Mouse (Mus musculus) heart, adult 2 months (tissue): ENCODE measurements at regions not wholly inside any gene's neighbourhood (a gene's known extent, or its start where the extent isn't known, plus 50 kb on each side); places are given as distances from the start of the nearest gene placed in this dataset.

ENCODE experiments used
- DNase-seq, 2 experiments: peaks; one replicate each; pipeline ENCODE4 v3.0.0; 2021
- H3K27ac ChIP-seq: fragments of 200-600 bp; 2 replicates; pipeline ENCODE4 v1.8.1; 2022
- H3K27me3 ChIP-seq: fragments of 200-500 bp; 2 replicates; pipeline ENCODE4 v1.6.1; 2012; ENCODE audit warnings: mild to moderate bottlenecking, low read length, inconsistent platforms, mixed read lengths; ENCODE audit not compliant: control insufficient read depth, insufficient read depth
- H3K36me3 ChIP-seq: fragments of 200-500 bp; 2 replicates; pipeline ENCODE4 v1.6.1; 2012; ENCODE audit warnings: low read length, inconsistent platforms; ENCODE audit not compliant: control insufficient read depth, insufficient read depth
- H3K4me1 ChIP-seq: fragments of 200-500 bp; 2 replicates; pipeline ENCODE4 v1.6.1; 2011; ENCODE audit warnings: low read length; ENCODE audit not compliant: control insufficient read depth, insufficient read depth
- H3K4me3 ChIP-seq: fragments of 200-600 bp; 2 replicates; pipeline ENCODE4 v1.8.1; 2022
- H3K79me2 ChIP-seq: fragments of 200-500 bp; replicated peaks from 2 replicates; pipeline ENCODE4 v1.6.1; 2012; ENCODE audit warnings: mild to moderate bottlenecking, inconsistent platforms, low read length, moderate library complexity, mixed read lengths; ENCODE audit not compliant: control insufficient read depth, insufficient read depth
- H3K9ac ChIP-seq: fragments of 200-500 bp; 2 replicates; pipeline ENCODE4 v1.6.1; 2012; ENCODE audit warnings: low read depth, mild to moderate bottlenecking, control low read depth, inconsistent platforms, low read length, mixed read lengths
- CTCF ChIP-seq: fragments of 200-600 bp; IDR thresholded peaks from 2 replicates; pipeline ENCODE4 v1.8.1; 2022; ENCODE audit warnings: antibody characterized with exemption, mild to moderate bottlenecking, moderate library complexity
- EP300 ChIP-seq: fragments of 200-500 bp; IDR thresholded peaks from 2 replicates; pipeline ENCODE4 v1.6.1; 2011; ENCODE audit warnings: low read depth, low read length, control low read depth; ENCODE audit not compliant: insufficient read depth
- POLR2A ChIP-seq: fragments of 200-500 bp; IDR thresholded peaks from 2 replicates; pipeline ENCODE4 v1.6.1; 2011; ENCODE audit warnings: mild to moderate bottlenecking, low read depth, low read length, control low read depth; ENCODE audit not compliant: insufficient read depth
- WGBS: fragments of 180-500 bp; shearing (Covaris S2); methylation state at CpG from one replicate; pipeline ENCODE4 v1.1.7; 2018; 5-methylcytosine and 5-hydroxymethylcytosine counted together
- intact Hi-C: fragments of 180-260 bp; cut with DNase I; formaldehyde crosslinking; loops from one replicate; pipeline ENCODE4 v1.15.1; 2025

DNA sequence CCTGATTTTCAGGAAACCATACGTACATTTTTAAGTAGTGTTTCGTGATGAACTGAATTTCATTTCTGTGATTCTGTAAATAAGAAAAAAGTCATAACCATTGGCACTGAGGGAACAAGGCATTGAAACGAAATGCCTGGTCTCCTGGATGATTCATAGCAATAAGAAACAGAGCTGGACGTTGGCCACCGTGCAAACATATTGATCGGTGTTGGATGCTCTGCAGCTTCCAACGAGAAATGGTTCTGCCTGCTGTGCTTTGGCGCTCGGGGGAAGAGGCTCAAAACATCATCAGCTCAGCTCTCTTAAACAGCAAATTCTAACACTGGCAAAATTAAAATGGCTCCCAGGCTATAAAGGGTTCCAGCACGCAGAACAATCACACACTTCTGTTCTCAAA is 64.3 kb upstream of the Atrnl1 start:
- Histone ChIP-seq H3K4me3 (no peak overlapping the region), H3K27ac (no peak overlapping the region), H3K27me3 (no peaks in the 10 kb centered on the region), H3K36me3 (no peaks in the 10 kb centered on the region), H3K9ac (no peak overlapping the region), H3K79me2 (no peaks in the 10 kb centered on the region), H3K4me1 (no peaks in the 10 kb centered on the region)
- no peak for DNase-seq
- intact Hi-C loops, result no loop called here
- 88% methylated on average over 10 of the region's 10 CpGs for WGBS
- no peak for TF ChIP-seq POLR2A

DNA sequence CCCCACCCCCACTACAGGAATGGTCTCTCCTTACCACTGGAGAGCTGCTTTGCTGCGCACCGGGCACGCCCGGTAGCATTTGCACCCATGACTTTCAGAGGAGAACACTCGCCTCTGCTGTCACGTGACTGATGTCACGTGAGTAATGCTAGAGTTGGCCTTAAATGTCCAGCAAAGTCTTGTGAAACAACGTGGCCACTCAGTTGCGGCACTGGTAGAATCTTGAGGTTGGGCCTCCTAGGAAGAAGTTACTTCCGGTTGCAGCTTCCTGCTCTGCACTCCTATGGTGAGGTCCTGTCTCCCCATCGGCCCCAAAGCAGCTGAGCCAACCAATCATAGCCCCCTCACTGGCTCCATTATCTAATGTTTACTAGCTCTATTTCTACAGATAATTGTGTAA is 62.7 kb upstream of the Atrnl1 start:
- Histone ChIP-seq H3K9ac (no peak overlapping the region), H3K4me1 (no peaks in the 10 kb centered on the region), H3K27me3 (no peaks in the 10 kb centered on the region), H3K36me3 (no peaks in the 10 kb centered on the region), H3K27ac (no peak overlapping the region), H3K4me3 (no peak overlapping the region), H3K79me2 (no peaks in the 10 kb centered on the region)
- TF ChIP-seq CTCF (no peak), POLR2A (no peak), EP300 (no peak)
- DNase-seq, result no peak
- WGBS, result 83% methylated on average over 11 of the region's 11 CpGs
- intact Hi-C loops, result no loop called here

DNA sequence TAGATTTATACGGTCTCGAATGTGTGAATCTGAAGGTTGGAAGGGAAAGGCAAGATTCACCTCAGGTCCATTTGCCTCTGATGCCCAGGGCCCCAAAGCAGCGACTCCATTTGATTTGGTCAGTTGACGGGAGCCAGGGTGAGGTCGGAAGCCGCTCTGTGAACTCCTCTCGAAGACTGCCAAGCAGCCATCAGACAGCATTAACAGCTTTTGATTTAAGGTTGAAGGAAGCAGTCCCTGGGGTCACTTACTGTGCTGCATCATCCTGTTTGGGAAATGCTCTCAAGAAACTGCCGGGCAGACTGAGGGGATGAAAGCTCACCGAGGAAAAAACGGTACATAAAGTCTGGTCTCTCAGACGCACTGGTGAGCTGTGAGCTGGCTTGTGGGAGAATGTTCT is 62.2 kb upstream of the Atrnl1 start:
- Histone ChIP-seq H3K27me3 (no peaks in the 10 kb centered on the region), H3K27ac (no peak overlapping the region), H3K4me1 (no peaks in the 10 kb centered on the region), H3K9ac (no peak overlapping the region), H3K79me2 (no peaks in the 10 kb centered on the region), H3K36me3 (no peaks in the 10 kb centered on the region), H3K4me3 (no peak overlapping the region)
- DNase-seq, result no peak
- no peak for TF ChIP-seq POLR2A
- no peak for TF ChIP-seq CTCF
- TF ChIP-seq EP300, result no peak
- 60% methylated on average over 11 of the region's 11 CpGs for WGBS
- intact Hi-C loops, result no loop called here

DNA sequence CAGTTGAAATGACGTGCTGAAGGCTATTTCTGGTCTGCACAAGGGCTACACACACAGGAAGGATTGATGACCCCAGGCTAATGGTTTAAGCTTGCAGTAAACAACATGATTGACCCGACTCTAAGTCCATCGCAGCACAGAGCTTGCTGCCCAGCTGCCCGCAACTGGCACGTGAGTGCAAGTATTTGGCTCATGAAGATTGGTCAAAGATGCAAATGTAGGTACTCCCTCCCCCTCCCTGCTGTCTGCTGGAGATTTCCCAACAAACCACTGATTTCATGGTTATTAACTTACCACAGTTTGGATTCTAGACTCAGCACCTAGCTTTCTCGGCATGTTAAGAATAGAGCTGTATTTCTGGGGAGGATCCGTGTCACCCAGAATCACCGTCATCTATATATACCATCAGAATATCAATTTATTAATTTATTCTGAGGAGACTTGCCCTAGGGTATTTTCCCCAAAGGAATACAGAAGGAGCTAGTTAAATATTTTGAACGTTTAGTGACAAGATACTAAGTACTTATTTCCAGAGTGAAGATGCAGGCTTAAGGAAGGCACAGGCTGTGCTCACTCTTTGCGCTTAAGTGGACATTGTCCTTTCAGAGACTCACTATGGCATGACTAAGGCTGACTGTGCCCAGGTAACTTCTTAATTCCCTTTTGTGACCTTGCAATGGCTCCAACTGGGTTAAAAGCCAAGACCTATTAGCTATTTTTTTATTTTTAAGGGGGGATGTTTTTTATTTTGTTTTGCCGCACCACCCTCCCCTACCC is 57.7 kb upstream of the Atrnl1 start:
- Histone ChIP-seq H3K4me3 (no peak overlapping the region), H3K79me2 (no peaks in the 10 kb centered on the region), H3K9ac (no peak overlapping the region), H3K36me3 (no peaks in the 10 kb centered on the region), H3K4me1 (no peaks in the 10 kb centered on the region), H3K27me3 (no peaks in the 10 kb centered on the region), H3K27ac (no peak overlapping the region)
- intact Hi-C loops, result no loop called here
- no peak for DNase-seq
- 84% methylated on average over 11 of the region's 11 CpGs for WGBS
- TF ChIP-seq EP300, result no peak
- no peak for TF ChIP-seq CTCF
- no peak for TF ChIP-seq POLR2A

DNA sequence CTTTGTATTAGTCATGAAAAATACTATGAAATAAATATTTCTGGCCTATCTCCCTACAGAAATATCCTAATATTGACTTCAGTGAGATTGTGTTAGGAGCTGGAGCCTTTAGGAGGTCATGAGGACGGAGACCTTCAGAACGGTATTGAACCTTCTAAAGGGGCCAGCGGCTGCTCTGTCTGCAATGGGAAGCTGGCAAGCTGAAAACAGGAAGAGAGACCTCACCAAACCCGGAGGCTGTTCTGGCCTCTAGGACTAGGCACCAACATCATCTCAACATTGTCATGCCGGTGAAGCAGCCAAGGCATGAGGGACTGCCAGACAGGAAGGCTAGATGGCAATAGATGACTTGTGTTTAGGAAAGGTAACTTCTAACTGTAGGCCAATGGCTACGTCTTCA is 56.7 kb upstream of the Atrnl1 start:
- Histone ChIP-seq H3K27me3 (no peaks in the 10 kb centered on the region), H3K27ac (no peak overlapping the region), H3K4me3 (no peak overlapping the region), H3K9ac (no peak overlapping the region), H3K4me1 (no peaks in the 10 kb centered on the region), H3K36me3 (no peaks in the 10 kb centered on the region), H3K79me2 (no peaks in the 10 kb centered on the region)
- DNase-seq, result no peak
- TF ChIP-seq POLR2A (no peak), EP300 (no peak), CTCF (no peak)
- intact Hi-C loops, result no loop called here
- 71% methylated on average over 6 of the region's 6 CpGs for WGBS

DNA sequence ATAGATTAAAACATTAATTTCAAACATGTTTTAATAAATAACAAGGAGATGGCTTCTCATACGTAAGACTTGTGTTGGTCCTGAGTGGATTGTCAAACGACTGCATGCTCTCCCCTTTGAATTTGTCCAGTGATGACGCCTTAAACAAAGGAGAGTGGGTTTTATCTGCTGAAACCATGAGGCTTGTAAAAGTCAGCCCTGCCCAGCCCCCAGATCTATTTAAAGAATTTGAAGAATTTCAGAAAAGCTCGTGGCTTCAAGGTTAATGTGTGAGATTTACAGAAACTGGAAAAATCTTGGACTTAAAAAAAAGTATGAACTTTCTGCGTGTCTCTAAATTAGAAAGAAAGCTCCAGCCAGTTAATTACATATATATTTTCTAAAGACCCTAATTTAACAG is 55.5 kb upstream of the Atrnl1 start:
- intact Hi-C loops, result no loop called here
- H3K27me3 ChIP-seq, result no peaks in the 10 kb centered on the region
- no peak for DNase-seq

More for the DNA sequence above, 55.5 kb upstream of the Atrnl1 start:
- Histone ChIP-seq H3K4me3 (no peak overlapping the region), H3K27ac (no peak overlapping the region), H3K36me3 (no peaks in the 10 kb centered on the region), H3K79me2 (no peaks in the 10 kb centered on the region), H3K4me1 (no peaks in the 10 kb centered on the region), H3K9ac (no peak overlapping the region)
- TF ChIP-seq POLR2A, result no peak
- no peak for TF ChIP-seq CTCF
- no peak for TF ChIP-seq EP300
- 57% methylated on average over 5 of the region's 5 CpGs for WGBS
